Mouse (Mus musculus) liver, embryonic 14.5 days (tissue): Measurements from ENCODE around the gene Ankrd11. TPM values are rescaled to one million over a fixed set of nuclear protein-coding genes. Genes with fewer than 3 reads are reported as not detected.

Experiments
- ATAC-seq: fragments of 200-750 bp; cut with Nextera tagmentation; 2 replicates; pipeline ENCODE4 v1.8.0; 2017; ENCODE audit warnings: moderate number of reproducible peaks, mild to moderate bottlenecking, moderate library complexity; ENCODE audit not compliant: insufficient read depth
- DNase-seq, 3 experiments: peaks; one replicate each; pipeline ENCODE4 v3.0.0-alpha.2; 2012 to 2013; ENCODE audit warnings: low read depth in 3 of 3, low spot score in 3 of 3
- H3K27ac ChIP-seq: fragments of 300-500 bp; sonication (generic); 2 replicates; pipeline ENCODE4 v1.5.1; 2014; ENCODE audit warnings: moderate library complexity, mild to moderate bottlenecking, control low read depth, inconsistent platforms
- H3K27me3 ChIP-seq: fragments of 300-500 bp; sonication (generic); 2 replicates; pipeline ENCODE4 v1.6.1; 2014; ENCODE audit warnings: mild to moderate bottlenecking, low read length, moderate library complexity; ENCODE audit not compliant: control insufficient read depth, insufficient read depth
- H3K36me3 ChIP-seq: fragments of 300-500 bp; sonication (generic); replicated peaks from 2 replicates; pipeline ENCODE4 v1.6.1; 2014; ENCODE audit warnings: low read depth; ENCODE audit not compliant: control insufficient read depth, insufficient read depth
- H3K4me1 ChIP-seq, 2 experiments: fragments of 200-500 bp in 1 of 2; fragments of 300-500 bp in 1 of 2; sonication (generic) in 1 of 2; replicated peaks; 2 replicates each; pipeline ENCODE4 v1.6.1; 2012 to 2014; ENCODE audit warnings: antibody characterized with exemption in 1 of 2, inconsistent platforms in 1 of 2, low read length in 1 of 2; ENCODE audit not compliant: control insufficient read depth in 2 of 2, insufficient read depth in 2 of 2
- H3K4me2 ChIP-seq: fragments of 300-500 bp; sonication (generic); 2 replicates; pipeline ENCODE4 v1.6.1; 2014; ENCODE audit warnings: low read depth, mild to moderate bottlenecking, control low read depth, moderate library complexity
- H3K4me3 ChIP-seq, 2 experiments: fragments of 200-500 bp in 1 of 2; fragments of 300-500 bp in 1 of 2; sonication (generic) in 1 of 2; 2 replicates each; pipeline ENCODE4 v1.5.1; 2012 to 2014; ENCODE audit warnings: low read depth in 2 of 2, low read length in 2 of 2, mild to moderate bottlenecking in 2 of 2, control low read depth in 1 of 2, inconsistent platforms in 1 of 2, moderate library complexity in 1 of 2; ENCODE audit not compliant: insufficient read depth in 1 of 2
- H3K9ac ChIP-seq: fragments of 300-500 bp; sonication (generic); replicated peaks from 2 replicates; pipeline ENCODE4 v1.6.1; 2014; ENCODE audit warnings: mild to moderate bottlenecking, control low read depth, moderate library complexity
- H3K9me3 ChIP-seq: fragments of 300-500 bp; sonication (generic); 2 replicates; pipeline ENCODE4 v1.6.1; 2016; ENCODE audit warnings: low read length, mixed read lengths; ENCODE audit not compliant: control insufficient read depth
- CTCF ChIP-seq: IDR thresholded peaks from 2 replicates; pipeline ENCODE4 v1.5.1; 2016; ENCODE audit warnings: antibody characterized with exemption, low read depth, control low read depth
- EP300 ChIP-seq: IDR thresholded peaks from 2 replicates; pipeline ENCODE4 v1.6.1; 2016; ENCODE audit warnings: antibody characterized with exemption, low read depth
- WGBS: fragments of 180-500 bp; shearing (Covaris S2); extraction: QIAGEN DNeasy Blood & Tissue Kit; methylation state at CpG from one replicate; pipeline ENCODE4 v1.1.7; 2014; ENCODE audit not compliant: insufficient replicate concordance; 5-methylcytosine and 5-hydroxymethylcytosine counted together
- polyA plus RNA-seq, 2 experiments: library from polyadenylated mRNA; depleted of rRNA in 1 of 2; stranded (reverse) in 1 of 2; unstranded in 1 of 2; fragments of >200 nt; fragmentation: Nextera tagmentation in 1 of 2; extraction: Ambion mirVana in 1 of 2; gene quantifications; 2 replicates each; pipeline versions ENCODE4 v1.2.1 to v1.2.3; 2012 to 2014

Ankrd11 gene
- polyA plus RNA-seq, 2 experiments: 10.8 to 12.4 TPM

DNA sequence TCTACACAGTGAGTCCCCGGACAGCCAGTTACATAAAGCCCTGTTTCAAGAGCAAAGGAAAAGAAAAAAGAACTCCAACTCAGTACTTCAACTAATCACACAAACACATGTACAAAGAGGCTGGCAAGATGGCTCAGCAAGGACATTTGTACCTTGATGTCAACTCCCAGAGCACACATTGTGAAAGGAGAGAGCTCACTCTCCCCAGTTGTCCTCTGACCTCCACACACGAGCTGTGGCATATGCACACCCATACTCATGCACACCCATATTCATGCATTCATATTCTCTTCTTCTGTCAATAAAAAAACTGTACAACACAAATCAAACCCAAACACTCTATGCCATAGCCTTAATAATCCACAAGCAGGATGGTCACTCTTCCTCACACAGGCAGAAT is 21.2 kb downstream of the Ankrd11 start:
- Histone ChIP-seq H3K4me2 (no peak overlapping the region), H3K36me3 (no peaks in the 10 kb centered on the region; the same call in 1 of the 2 replicates), H3K27me3 (no peaks in the 10 kb centered on the region), H3K9ac (no peak overlapping the region), H3K4me3 (no peak overlapping the region), H3K4me1 (peaks cover 0 to 28% of the 10 kb centered on the region in 2 experiments; a peak in 3 of 4 replicates), H3K9me3 (no peaks in the 10 kb centered on the region), H3K27ac (no peak overlapping the region)
- TF ChIP-seq EP300 (no peak), CTCF (no peak)
- WGBS: 67% methylated on average over 2 of the region's 2 CpGs
- ATAC-seq (0 out of 2 replicates have a peak, but pooled peaks have one; percentile 18), DNase-seq (no peak)

- ATAC-seq: no peak
- 73% methylated on average over 2 of the region's 2 CpGs for WGBS
Observed at GRCm38 (mm10) chr8:123020084-123020483, 22.0 kb downstream of the Ankrd11 start.

GRCm38 (mm10) chr8:123018484-123019164 is 23.5 kb downstream of the Ankrd11 start:
- ATAC-seq (no peak), DNase-seq (no peak)
- WGBS: 68% methylated on average over 4 of the region's 4 CpGs
- no peak overlapping the region for H3K9ac ChIP-seq
- H3K27ac ChIP-seq: no peak overlapping the region
- H3K9me3 ChIP-seq: no peaks in the 10 kb centered on the region
- H3K4me1 ChIP-seq: peaks cover 0 to 30% of the 10 kb centered on the region in 2 experiments; a peak in 3 of 4 replicates
- no peak overlapping the region for H3K4me2 ChIP-seq
- no peaks in the 10 kb centered on the region; the same call in 1 of the 2 replicates for H3K36me3 ChIP-seq
- H3K27me3 ChIP-seq: no peaks in the 10 kb centered on the region
- no peak for TF ChIP-seq EP300
- TF ChIP-seq CTCF: no peak
- no peak overlapping the region for H3K4me3 ChIP-seq

More at GRCm38 (mm10) chr8:123020084-123020483, 22.0 kb downstream of the Ankrd11 start:
- no peaks in the 10 kb centered on the region for H3K27me3 ChIP-seq
- peaks cover 0 to 29% of the 10 kb centered on the region in 2 experiments; a peak in 3 of 4 replicates for H3K4me1 ChIP-seq
- H3K36me3 ChIP-seq: no peaks in the 10 kb centered on the region; the same call in 1 of the 2 replicates
- no peak overlapping the region for H3K4me3 ChIP-seq
- no peak for DNase-seq
- H3K9me3 ChIP-seq: no peaks in the 10 kb centered on the region
- no peak overlapping the region for H3K9ac ChIP-seq
- TF ChIP-seq CTCF: no peak
- TF ChIP-seq EP300: no peak
- H3K27ac ChIP-seq: no peak overlapping the region
- no peak overlapping the region for H3K4me2 ChIP-seq

- Histone ChIP-seq H3K27ac (no peak overlapping the region), H3K9ac (no peak overlapping the region), H3K4me2 (no peak overlapping the region), H3K27me3 (no peaks in the 10 kb centered on the region), H3K9me3 (no peaks in the 10 kb centered on the region), H3K4me1 (peaks cover 0 to 30% of the 10 kb centered on the region in 2 experiments; a peak in 3 of 4 replicates), H3K4me3 (no peak overlapping the region), H3K36me3 (no peaks in the 10 kb centered on the region; the same call in 1 of the 2 replicates)
- ATAC-seq (no peak), DNase-seq (no peak)
- 89% methylated on average over 4 of the region's 4 CpGs for WGBS
- TF ChIP-seq EP300: no peak
- no peak for TF ChIP-seq CTCF
Observed at GRCm38 (mm10) chr8:123017143-123017542, 24.9 kb downstream of the Ankrd11 start.

- no peaks in the 10 kb centered on the region; the same call in 1 of the 2 replicates for H3K36me3 ChIP-seq
- no peak overlapping the region for H3K4me2 ChIP-seq
- no peak for ATAC-seq
- WGBS: 39% methylated on average over 3 of the region's 3 CpGs
- H3K27me3 ChIP-seq: no peaks in the 10 kb centered on the region
- no peak overlapping the region for H3K27ac ChIP-seq
- H3K4me3 ChIP-seq: no peak overlapping the region
- TF ChIP-seq EP300 (no peak), CTCF (no peak)
- no peak overlapping the region for H3K9ac ChIP-seq
- no peak for DNase-seq
- H3K4me1 ChIP-seq: peaks cover 5 to 23% of the 10 kb centered on the region in 2 experiments
- H3K9me3 ChIP-seq: no peaks in the 10 kb centered on the region
Observed at GRCm38 (mm10) chr8:123015074-123015473, 27.0 kb downstream of the Ankrd11 start.
